Mouse (Mus musculus) thymus, postnatal 25 days (tissue): Measurements from ENCODE around the gene Gm49711.
"Not testable (repeated sequence)": the region's sequence is repeated elsewhere in the genome, so short reads cannot be mapped to it uniquely, and the experiment has no call there.

Source experiments
- DNase-seq: peaks from one replicate; pipeline ENCODE4 v3.0.0; 2022

The Gm49711 gene

GRCm38 (mm10) chr16:92064801-92065200, 6.7 kb downstream of the Gm49711 start:
- DNase-seq: no peak

- DNase-seq: no peak
Observed at GRCm38 (mm10) chr16:92070338-92070737, 12.2 kb downstream of the Gm49711 start.

DNA sequence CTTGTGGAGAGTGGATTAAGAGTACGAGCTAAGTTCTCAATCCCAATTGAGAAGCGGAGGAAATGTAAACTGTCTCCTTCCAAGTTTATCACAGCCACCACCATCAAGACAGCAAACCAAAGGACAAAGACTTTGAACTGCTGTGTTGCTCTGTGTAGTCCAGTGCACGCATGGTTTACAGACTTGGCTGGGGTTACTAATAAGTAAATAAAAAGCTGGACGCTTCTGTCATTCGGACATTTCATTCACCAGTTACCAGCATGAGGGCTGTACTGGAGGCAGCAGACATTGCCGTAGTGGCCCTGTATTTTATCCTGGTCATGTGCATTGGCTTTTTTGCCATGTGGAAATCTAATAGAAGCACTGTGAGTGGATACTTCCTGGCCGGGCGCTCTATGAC, 18.7 kb downstream of the Gm49711 start:
- no peak for DNase-seq

DNA sequence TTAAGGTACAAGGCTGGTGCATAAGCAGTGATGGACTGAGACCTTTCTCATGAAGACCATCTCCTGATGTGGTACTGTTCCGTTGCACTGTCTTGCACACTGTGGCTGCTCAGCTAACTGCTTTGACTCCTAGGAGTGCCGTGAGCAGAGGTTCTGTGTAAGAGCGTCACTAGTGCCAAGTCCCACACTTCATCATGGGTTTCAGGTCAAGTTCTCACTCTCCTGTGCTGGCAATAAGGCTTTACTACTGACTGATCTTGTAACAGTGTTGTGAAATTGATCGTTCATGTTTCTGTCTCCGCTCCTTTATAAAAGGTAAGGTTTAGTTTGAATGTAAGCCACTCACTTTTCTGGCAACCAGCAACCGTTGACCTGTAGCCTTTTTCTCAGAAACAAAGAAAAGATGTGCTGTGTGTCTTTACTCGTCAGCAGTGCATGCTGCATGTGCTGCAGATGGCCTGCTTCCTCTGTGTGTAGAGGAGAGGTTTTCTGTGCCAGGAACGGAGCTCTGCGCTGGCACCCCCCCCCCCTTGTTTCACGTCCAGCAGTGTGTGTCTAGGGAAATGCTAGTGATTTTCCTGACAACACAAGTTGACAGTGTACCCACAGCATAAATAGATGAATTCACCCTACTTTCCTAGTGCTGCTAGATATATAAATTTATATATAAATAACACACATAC, 25.8 kb downstream of the Gm49711 start:
- no peak for DNase-seq

- no peak for DNase-seq
Observed at GRCm38 (mm10) chr16:92089225-92089624, 31.1 kb downstream of the Gm49711 start.

DNA sequence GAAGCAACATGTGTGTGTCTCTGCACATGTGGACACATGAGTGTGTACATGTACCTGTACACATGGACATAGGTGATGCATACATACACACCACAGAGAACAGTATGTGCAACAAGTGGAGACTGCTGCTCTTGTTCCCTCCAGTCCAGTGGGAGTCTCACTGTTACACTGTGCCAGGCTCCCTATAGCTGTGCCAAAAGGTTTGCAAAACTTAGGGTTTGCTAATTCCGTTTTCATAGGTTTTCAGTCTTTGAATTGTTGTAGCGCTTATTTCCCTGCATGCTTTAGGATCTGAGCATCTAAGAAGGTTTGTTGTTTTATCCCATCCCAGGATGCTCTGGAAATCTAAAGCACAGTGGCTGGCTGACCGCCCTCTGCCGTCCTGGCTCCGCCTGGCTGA, 33.8 kb downstream of the Gm49711 start:
- DNase-seq: no peak

- DNase-seq: no peak
Observed at GRCm38 (mm10) chr16:92098351-92099051, 40.4 kb downstream of the Gm49711 start.

DNA sequence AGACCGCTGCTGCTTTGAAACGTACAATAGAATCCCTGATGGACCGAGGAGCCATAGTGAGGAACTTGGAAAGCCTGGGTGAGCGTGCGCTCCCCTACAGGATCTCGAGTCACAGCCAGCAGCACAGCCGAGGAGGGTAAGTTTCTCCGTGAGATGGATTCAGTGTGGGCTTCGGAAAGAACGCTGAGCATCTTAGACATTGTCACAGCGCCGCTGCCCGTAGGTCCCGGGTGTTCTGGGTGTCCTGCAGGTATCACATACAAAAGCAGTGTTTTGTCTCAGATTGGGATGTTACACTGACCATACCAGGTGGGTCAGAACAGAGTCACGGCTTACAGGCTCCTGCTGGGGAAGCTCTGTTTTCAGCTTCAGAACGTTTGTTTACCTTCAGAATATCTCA, 41.5 kb downstream of the Gm49711 start:
- no peak for DNase-seq

- DNase-seq: no peak
Observed at GRCm38 (mm10) chr16:92100111-92100510, 42.0 kb downstream of the Gm49711 start.

DNA sequence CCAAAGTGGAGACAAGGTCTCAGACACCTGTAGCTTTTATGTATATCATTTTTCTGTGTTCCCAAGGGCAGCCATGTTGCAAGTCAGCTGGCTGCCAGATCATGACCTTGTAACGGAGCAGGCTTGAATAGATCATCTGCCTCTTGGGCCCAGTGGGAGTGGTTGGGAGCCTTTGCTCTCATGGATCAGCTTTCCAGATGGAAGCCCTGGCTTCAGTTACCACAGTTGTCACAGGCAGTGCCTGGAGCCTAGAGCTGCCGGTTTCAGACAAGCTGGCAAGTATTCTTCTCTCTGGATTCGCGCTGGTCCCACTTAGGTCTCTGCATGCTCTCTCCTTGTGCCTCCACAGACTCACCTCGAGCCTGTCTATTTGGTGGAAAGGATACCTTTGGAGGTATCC, 44.0 kb downstream of the Gm49711 start:
- DNase-seq: no peak

DNA sequence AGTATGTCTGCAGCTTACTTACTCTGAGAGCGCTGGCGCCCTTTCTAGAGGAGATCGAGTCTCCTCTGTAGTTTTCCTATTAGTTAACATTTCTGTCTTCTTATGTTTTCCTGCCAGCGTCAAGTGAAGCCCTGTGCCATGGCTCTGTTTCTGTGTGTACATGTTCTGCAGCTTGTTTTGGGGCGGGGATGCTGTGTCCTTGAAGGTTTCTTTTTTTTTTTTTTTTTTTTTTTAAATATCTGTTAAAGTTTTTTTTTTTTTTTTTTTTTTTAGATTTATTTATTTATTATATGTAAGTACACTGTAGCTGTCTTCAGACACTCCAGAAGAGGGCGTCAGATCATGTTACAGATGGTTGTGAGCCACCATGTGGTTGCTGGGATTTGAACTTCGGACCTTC, 44.8 kb downstream of the Gm49711 start:
- DNase-seq: not testable (repeated sequence)

DNA sequence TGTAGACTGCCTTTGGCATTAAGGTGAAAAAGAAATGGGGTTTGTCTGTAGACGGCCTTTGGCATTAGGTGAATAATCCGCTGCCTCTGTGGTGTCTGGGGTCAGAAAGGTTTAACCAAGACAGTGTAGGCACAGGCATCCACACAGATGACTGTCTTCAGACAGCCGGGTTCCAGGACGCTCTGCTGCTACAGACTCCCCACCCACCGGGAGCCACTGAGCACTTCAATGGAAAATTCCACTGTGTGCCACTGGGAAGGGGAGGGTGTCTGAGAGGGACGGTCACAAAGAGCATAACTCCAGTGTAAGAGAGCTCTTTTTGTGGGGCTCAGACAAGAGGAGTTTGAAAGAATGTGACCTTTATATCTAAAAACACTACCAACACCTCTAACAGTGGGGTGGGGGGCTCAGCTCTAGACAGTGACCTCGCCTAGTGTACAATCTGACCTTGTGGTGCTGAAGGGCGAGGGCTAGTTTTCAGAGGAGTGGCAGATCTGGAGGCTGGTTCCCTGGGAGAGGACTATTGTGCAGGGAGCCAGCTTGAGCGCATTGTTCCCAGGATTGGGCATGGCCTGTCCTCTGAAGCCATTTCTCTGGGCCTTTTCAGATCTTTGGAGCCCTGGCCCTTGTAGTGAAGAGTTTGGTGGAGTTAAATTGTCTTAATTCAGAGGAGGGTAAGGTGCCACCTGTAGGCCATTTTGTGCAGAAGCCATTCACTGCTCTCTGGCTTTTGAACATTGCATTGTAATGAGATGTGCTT, 45.6 kb downstream of the Gm49711 start:
- no peak for DNase-seq

- DNase-seq: no peak
Observed at GRCm38 (mm10) chr16:92104332-92104590, 46.1 kb downstream of the Gm49711 start.

DNA sequence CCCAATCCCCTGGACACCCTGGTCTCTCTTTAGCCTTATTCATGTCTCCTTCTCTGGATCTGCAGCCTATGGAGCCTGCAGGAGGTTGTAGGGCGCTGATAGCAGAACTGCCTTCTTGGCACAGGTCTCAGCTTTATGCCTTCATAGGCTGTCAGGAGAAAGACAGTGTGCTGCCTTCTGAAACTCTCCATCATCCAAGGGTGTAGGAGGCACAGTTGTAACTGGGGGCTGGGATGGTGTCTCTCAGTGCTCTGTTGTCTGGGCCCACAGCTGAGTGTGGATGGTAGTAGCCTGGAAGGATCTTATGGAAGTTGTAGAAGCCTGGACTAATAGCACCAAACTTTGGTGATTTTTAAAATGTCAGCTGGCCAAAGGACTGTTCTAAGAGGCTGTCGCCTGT, 46.8 kb downstream of the Gm49711 start:
- DNase-seq: no peak

GRCm38 (mm10) chr16:92105631-92106030, 47.5 kb downstream of the Gm49711 start:
- DNase-seq: no peak

GRCm38 (mm10) chr16:92107346-92107745, 49.2 kb downstream of the Gm49711 start:
- DNase-seq: no peak

GRCm38 (mm10) chr16:92114706-92115241, 56.7 kb downstream of the Gm49711 start:
- no peak for DNase-seq

DNA sequence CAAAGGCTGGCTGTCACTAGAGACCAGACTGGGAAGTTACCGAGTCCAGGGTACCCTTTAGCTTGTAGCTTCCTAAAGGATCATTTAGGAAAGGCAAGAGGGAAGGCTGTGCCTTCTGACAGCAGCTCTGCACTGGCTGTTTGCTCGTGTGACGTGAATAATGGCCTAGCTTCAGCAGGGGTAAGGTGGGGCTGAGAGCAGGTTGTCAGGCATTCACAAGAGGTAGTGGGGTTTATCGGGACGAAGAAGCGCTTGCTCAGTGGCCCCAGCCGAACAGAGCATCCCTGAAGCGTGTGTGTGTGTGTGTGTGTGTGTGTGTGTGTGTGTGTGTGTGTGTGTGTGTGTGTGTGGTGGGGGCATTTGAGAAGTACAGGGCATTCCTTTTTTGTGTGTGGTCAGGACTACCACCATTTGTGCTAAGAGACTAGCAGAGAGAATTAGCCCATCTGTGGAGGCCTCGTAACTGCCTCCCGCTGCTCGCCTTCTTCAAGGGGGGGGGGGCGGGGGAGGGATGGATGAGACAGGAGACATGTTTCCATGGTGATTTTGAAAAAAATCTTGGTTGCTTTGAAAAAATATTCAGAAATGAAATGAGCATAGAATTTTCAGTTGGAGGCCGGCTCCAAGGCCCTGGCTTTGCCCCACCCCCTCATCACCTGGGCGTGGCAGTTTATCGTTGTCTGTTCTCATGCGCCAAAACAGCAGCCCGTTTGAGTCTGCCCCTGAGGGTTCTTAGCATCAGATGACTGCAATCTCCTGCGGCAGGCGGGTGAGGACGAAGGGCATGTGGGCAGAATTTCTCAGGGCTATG, 57.7 kb downstream of the Gm49711 start:
- no peak for DNase-seq

- DNase-seq: no peak
Observed at GRCm38 (mm10) chr16:92117337-92118209, 59.5 kb downstream of the Gm49711 start.

- no peak for DNase-seq
Observed at GRCm38 (mm10) chr16:92119013-92119515, 60.9 kb downstream of the Gm49711 start.

DNA sequence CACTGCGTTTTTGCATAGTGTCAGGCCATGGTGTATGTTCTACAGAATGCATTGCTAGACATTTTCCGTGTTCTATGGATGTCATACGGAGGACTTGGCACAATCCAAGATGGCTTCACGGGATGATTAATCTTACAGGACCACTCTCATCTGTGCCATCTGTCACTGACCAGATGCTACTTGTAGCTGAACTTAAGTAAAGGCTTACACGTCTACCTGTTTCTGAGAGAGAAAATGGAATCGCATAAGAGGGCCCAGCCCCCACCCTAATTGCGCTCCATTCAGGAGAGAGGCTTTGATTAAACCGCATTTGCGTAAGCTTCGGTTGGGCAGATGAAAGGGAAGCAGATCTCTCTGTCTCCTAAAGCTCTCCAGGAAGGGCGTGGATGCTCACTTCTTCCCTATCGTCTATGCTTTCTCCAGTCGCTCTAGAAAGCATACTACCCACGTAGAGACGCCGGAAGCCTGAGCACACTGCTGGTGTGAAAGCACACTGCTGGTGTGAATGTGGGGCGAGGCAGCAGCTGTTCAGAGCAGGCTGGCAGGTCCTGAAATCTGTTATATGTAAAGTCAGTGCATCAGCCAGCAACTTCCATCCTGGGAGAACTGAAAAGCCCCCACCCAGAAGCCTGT, 62.9 kb downstream of the Gm49711 start:
- DNase-seq: no peak
